Mouse (Mus musculus): ENCODE measurements at regions not wholly inside any gene's neighbourhood (a gene's known extent, or its start where the extent isn't known, plus 50 kb on each side); places are given as distances from the start of the nearest gene placed in this dataset.

GRCm38 (mm10) chr6:51006074-51006591 lies 351.9 kb upstream of the Npvf start:
- TF ChIP-seq CTCF (IDR thresholded peaks at IDR 0.05; ENCODE audit: control insufficient read depth, insufficient read depth, insufficient replicate concordance, low read depth, low read length) (no peak), POLR2A (IDR thresholded peaks at IDR 0.05; ENCODE audit: control insufficient read depth, low read depth, low read length) (no peak)
